Mouse (Mus musculus) intestine, embryonic 15.5 days (tissue): ENCODE data around the gene Rhbdf2. TPM values are rescaled to one million over a fixed set of nuclear protein-coding genes. Genes with fewer than 3 reads are reported as not detected.
"Not testable (repeated sequence)": the region's sequence is repeated elsewhere in the genome, so short reads cannot be mapped to it uniquely, and the experiment has no call there.

Experiments used
- ATAC-seq: fragments of 200-750 bp; cut with Nextera tagmentation; 2 replicates; pipeline ENCODE4 v1.8.0; 2017; ENCODE audit warnings: moderate TSS enrichment, moderate library complexity
- H3K27ac ChIP-seq: fragments of 300-500 bp; sonication (generic); 2 replicates; pipeline ENCODE4 v1.5.1; 2015; ENCODE audit warnings: mild to moderate bottlenecking, inconsistent platforms
- H3K27me3 ChIP-seq: fragments of 300-500 bp; sonication (generic); replicated peaks from 2 replicates; pipeline ENCODE4 v1.6.1; 2015; ENCODE audit warnings: inconsistent platforms
- H3K36me3 ChIP-seq: fragments of 300-500 bp; sonication (generic); 2 replicates; pipeline ENCODE4 v1.6.1; 2015; ENCODE audit warnings: inconsistent platforms
- H3K4me1 ChIP-seq: fragments of 300-500 bp; sonication (generic); replicated peaks from 2 replicates; pipeline ENCODE4 v1.6.1; 2015; ENCODE audit warnings: inconsistent platforms
- H3K4me2 ChIP-seq: fragments of 300-500 bp; sonication (generic); replicated peaks from 2 replicates; pipeline ENCODE4 v1.6.1; 2015; ENCODE audit warnings: mild to moderate bottlenecking, inconsistent platforms
- H3K4me3 ChIP-seq: fragments of 300-500 bp; sonication (generic); replicated peaks from 2 replicates; pipeline ENCODE4 v1.5.1; 2015; ENCODE audit warnings: inconsistent platforms
- H3K9ac ChIP-seq: fragments of 300-500 bp; sonication (generic); 2 replicates; pipeline ENCODE4 v1.6.1; 2015; ENCODE audit warnings: inconsistent platforms
- H3K9me3 ChIP-seq: fragments of 300-500 bp; sonication (generic); 2 replicates; pipeline ENCODE4 v1.6.1; 2016; ENCODE audit warnings: inconsistent platforms
- WGBS: fragments of 180-500 bp; shearing (Covaris S2); methylation state at CpG from one replicate; pipeline ENCODE4 v1.1.7; 2015; 5-methylcytosine and 5-hydroxymethylcytosine counted together
- polyA plus RNA-seq: library from polyadenylated mRNA; unstranded; fragments of >200 nt; fragmentation: Nextera tagmentation; extraction: Ambion mirVana; gene quantifications from 2 replicates; pipeline ENCODE4 v1.2.1, GENCODE M21; 2015

The Rhbdf2 gene
- polyA plus RNA-seq = 8.4 and 8.9 TPM in 2 replicates

- H3K4me2 ChIP-seq = no peak within 1 kb of the TSS
- H3K4me3 ChIP-seq = no peak within 1 kb of the TSS
- 74% methylated on average over 10 of the region's 10 CpGs for WGBS
- 0 out of 2 replicates have a peak, but pooled peaks cover 5% of the 10 kb centered on the region for H3K27me3 ChIP-seq
- no peak within 1 kb of the TSS for H3K9ac ChIP-seq
- H3K4me1 ChIP-seq = peaks cover 32% of the 10 kb centered on the region
- no peak within 1 kb of the TSS for H3K27ac ChIP-seq
- H3K36me3 ChIP-seq = no peaks in the 10 kb centered on the region
- H3K9me3 ChIP-seq = no peaks in the 10 kb centered on the region
- no peak for ATAC-seq
These were observed at the start of gene Rhbdf2 for GRCm38 (mm10) chr11:116626299-116627071. Gene Rhbdf2 (minus strand): TSS chr11:116627019.

GRCm38 (mm10) chr11:116676175-116676976 lies 49.6 kb upstream of the Rhbdf2 start:
- Histone ChIP-seq H3K4me3 (no peak overlapping the region), H3K27me3 (no peaks in the 10 kb centered on the region), H3K36me3 (peaks cover 34% of the 10 kb centered on the region), H3K9ac (no peak overlapping the region), H3K9me3 (no peaks in the 10 kb centered on the region), H3K4me1 (peaks cover 15% of the 10 kb centered on the region), H3K4me2 (no peak overlapping the region), H3K27ac (no peak overlapping the region)
- ATAC-seq = no peak
- 87% methylated on average over 14 of the region's 14 CpGs for WGBS

- peaks cover 34% of the 10 kb centered on the region for H3K36me3 ChIP-seq
- peak; percentile 36 for ATAC-seq
- H3K4me1 ChIP-seq = peaks cover 15% of the 10 kb centered on the region
- 66% methylated on average over 6 of the region's 6 CpGs for WGBS
- H3K9me3 ChIP-seq, H3K27me3 ChIP-seq, H3K9ac ChIP-seq, H3K4me2 ChIP-seq, H3K4me3 ChIP-seq: not testable (repeated sequence)
- H3K27ac ChIP-seq = peak overlapping the region; percentile 52
These were observed 48.6 kb upstream of the Rhbdf2 start for GRCm38 (mm10) chr11:116675429-116675828.

GRCm38 (mm10) chr11:116674616-116675379 lies 48.0 kb upstream of the Rhbdf2 start:
- ATAC-seq = peak; percentile 10; the same call in 1 of the 2 replicates
- Histone ChIP-seq H3K9ac (no peak overlapping the region), H3K27me3 (no peaks in the 10 kb centered on the region), H3K4me2 (peak overlapping the region; percentile 72), H3K9me3 (no peaks in the 10 kb centered on the region), H3K4me1 (peaks cover 15% of the 10 kb centered on the region), H3K36me3 (peaks cover 34% of the 10 kb centered on the region), H3K27ac (peak overlapping the region; percentile 52), H3K4me3 (no peak overlapping the region)
- WGBS = 66% methylated on average over 7 of the region's 7 CpGs

GRCm38 (mm10) chr11:116673410-116673809 lies 46.6 kb upstream of the Rhbdf2 start:
- H3K36me3 ChIP-seq = peaks cover 30% of the 10 kb centered on the region
- peak overlapping the region; percentile 72 for H3K4me2 ChIP-seq
- peaks cover 18% of the 10 kb centered on the region for H3K4me1 ChIP-seq
- H3K9ac ChIP-seq = no peak overlapping the region
- no peak overlapping the region for H3K27ac ChIP-seq
- ATAC-seq = no peak
- 81% methylated on average over 2 of the region's 2 CpGs for WGBS
- no peaks in the 10 kb centered on the region for H3K9me3 ChIP-seq
- no peaks in the 10 kb centered on the region for H3K27me3 ChIP-seq
- H3K4me3 ChIP-seq = peak overlapping the region; percentile 68

GRCm38 (mm10) chr11:116672595-116672994 lies 45.8 kb upstream of the Rhbdf2 start:
- Histone ChIP-seq H3K4me2 (peak overlapping the region; percentile 72), H3K36me3 (peaks cover 29% of the 10 kb centered on the region), H3K4me1 (peaks cover 18% of the 10 kb centered on the region), H3K27me3 (no peaks in the 10 kb centered on the region), H3K27ac (0 out of 2 replicates have a peak overlapping the region, but pooled peaks have one; percentile 61), H3K4me3 (peak overlapping the region; percentile 68), H3K9ac (peak overlapping the region; percentile 82), H3K9me3 (no peaks in the 10 kb centered on the region)
- ATAC-seq = no peak
- WGBS = 12% methylated on average over 7 of the region's 7 CpGs

GRCm38 (mm10) chr11:116671845-116672434 lies 45.1 kb upstream of the Rhbdf2 start:
- peak overlapping the region; percentile 68 for H3K4me3 ChIP-seq
- H3K4me1 ChIP-seq = peaks cover 18% of the 10 kb centered on the region
- WGBS = 0% methylated on average over 24 of the region's 24 CpGs
- peaks cover 23% of the 10 kb centered on the region for H3K36me3 ChIP-seq
- no peak for ATAC-seq
- H3K27ac ChIP-seq = peak overlapping the region; percentile 61
- no peaks in the 10 kb centered on the region for H3K9me3 ChIP-seq
- no peaks in the 10 kb centered on the region for H3K27me3 ChIP-seq
- H3K4me2 ChIP-seq = peak overlapping the region; percentile 72
- peak overlapping the region; percentile 82 for H3K9ac ChIP-seq

- peak overlapping the region; percentile 72 for H3K4me2 ChIP-seq
- peak overlapping the region; percentile 68 for H3K4me3 ChIP-seq
- H3K36me3 ChIP-seq = peaks cover 16% of the 10 kb centered on the region
- H3K27me3 ChIP-seq = no peaks in the 10 kb centered on the region
- no peaks in the 10 kb centered on the region for H3K9me3 ChIP-seq
- peaks cover 18% of the 10 kb centered on the region for H3K4me1 ChIP-seq
- ATAC-seq = peak; percentile 87
- H3K27ac ChIP-seq = peak overlapping the region; percentile 61
- H3K9ac ChIP-seq = peak overlapping the region; percentile 82
- 2% methylated on average over 45 of the region's 45 CpGs for WGBS
These were observed 44.5 kb upstream of the Rhbdf2 start for GRCm38 (mm10) chr11:116671112-116671844.

- Histone ChIP-seq H3K4me2 (peak overlapping the region; percentile 72; the same call in 1 of the 2 replicates), H3K4me1 (peaks cover 18% of the 10 kb centered on the region), H3K4me3 (no peak overlapping the region), H3K36me3 (peaks cover 10% of the 10 kb centered on the region), H3K9me3 (no peaks in the 10 kb centered on the region), H3K27me3 (no peaks in the 10 kb centered on the region), H3K27ac (no peak overlapping the region), H3K9ac (no peak overlapping the region)
- no peak for ATAC-seq
- 79% methylated on average over 7 of the region's 7 CpGs for WGBS
These were observed 43.6 kb upstream of the Rhbdf2 start for GRCm38 (mm10) chr11:116670386-116670785.

GRCm38 (mm10) chr11:116669787-116670365 lies 43.1 kb upstream of the Rhbdf2 start:
- peaks cover 10% of the 10 kb centered on the region for H3K36me3 ChIP-seq
- no peaks in the 10 kb centered on the region for H3K27me3 ChIP-seq
- H3K9me3 ChIP-seq = no peaks in the 10 kb centered on the region
- no peak for ATAC-seq
- H3K27ac ChIP-seq = no peak overlapping the region
- H3K4me1 ChIP-seq = peaks cover 18% of the 10 kb centered on the region
- no peak overlapping the region for H3K4me2 ChIP-seq
- no peak overlapping the region for H3K9ac ChIP-seq
- WGBS = 43% methylated on average over 13 of the region's 13 CpGs
- no peak overlapping the region for H3K4me3 ChIP-seq

GRCm38 (mm10) chr11:116669316-116669715 lies 42.5 kb upstream of the Rhbdf2 start:
- 17% methylated on average over 5 of the region's 5 CpGs for WGBS
- no peaks in the 10 kb centered on the region for H3K9me3 ChIP-seq
- H3K9ac ChIP-seq = no peak overlapping the region
- no peak overlapping the region for H3K27ac ChIP-seq
- no peaks in the 10 kb centered on the region for H3K27me3 ChIP-seq
- H3K4me1 ChIP-seq = peaks cover 17% of the 10 kb centered on the region
- no peak overlapping the region for H3K4me2 ChIP-seq
- H3K36me3 ChIP-seq = peaks cover 6% of the 10 kb centered on the region
- ATAC-seq = no peak
- H3K4me3 ChIP-seq = no peak overlapping the region
